Mouse (Mus musculus) WW6 (cell line): Measurements from ENCODE around the gene Olfr282.
"Not testable (repeated sequence)": the region's sequence is repeated elsewhere in the genome, so short reads cannot be mapped to it uniquely, and the experiment has no call there.

Source experiments
- DNase-seq: peaks from one replicate; pipeline ENCODE4 v3.0.0-alpha.2; 2013; ENCODE audit warnings: low read depth, low spot score

Olfr282 gene

DNA sequence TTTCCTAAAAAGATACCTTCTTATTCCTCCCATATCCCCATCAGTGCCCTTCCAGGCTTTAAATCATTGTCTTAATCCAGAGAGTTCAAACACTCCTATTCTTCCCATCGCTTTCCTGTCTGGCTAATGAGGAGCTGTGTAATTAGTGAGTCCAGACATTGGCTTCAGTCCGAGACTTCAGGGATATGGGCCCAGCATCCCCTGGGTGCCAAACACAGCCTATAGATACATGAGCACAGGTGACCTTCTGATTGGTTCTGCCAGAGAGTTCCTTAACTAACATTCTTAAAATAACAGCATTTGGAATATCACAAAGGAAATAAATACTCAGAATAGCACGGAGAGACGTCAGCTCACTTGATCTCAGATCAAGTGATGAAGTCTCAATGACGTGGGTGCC is at the start of gene Olfr282:
TSS of gene Olfr282 (plus strand) at position 301 of the 400 bp plus-strand sequence.
- not testable (repeated sequence) for DNase-seq

DNA sequence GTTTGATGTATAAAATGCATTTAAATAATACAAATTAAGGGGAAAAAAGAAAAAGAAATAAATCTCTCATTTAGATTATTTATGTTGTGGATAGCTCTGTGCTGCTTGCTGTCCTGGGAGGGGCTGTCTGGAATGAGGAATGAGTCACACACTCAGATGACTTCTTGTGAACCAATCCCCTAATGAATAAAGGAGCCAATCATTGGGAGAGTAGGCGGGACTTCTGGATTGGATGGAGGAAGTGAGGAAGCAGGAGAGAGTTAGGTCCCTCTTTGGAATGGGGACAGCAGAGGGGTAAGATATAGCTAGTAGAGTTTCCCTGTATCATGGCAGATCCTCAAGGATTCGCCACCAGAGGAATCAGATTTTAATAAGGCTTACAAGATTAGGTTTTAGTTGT is 43.4 kb upstream of the Olfr282 start:
- no peak for DNase-seq

DNA sequence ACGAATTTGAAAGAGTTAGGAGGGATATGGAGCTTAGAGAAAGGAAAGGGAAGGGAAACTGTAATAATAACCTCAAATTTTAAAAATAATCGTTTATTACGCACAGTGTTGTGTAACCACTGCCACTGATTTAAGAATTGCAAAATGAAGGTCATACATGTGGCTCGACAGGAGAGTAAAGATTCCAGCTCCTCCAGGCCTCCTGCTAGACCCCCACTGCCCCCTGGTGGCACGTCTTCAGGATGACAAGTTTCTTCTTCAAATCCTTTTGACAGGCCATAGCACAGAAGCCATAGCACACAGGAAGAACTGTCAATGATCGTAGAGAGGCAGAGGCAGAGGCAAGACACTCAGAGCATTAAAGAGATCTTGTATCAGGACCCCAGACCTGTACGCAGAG is 41.2 kb upstream of the Olfr282 start:
- DNase-seq = peak; percentile 43

DNA sequence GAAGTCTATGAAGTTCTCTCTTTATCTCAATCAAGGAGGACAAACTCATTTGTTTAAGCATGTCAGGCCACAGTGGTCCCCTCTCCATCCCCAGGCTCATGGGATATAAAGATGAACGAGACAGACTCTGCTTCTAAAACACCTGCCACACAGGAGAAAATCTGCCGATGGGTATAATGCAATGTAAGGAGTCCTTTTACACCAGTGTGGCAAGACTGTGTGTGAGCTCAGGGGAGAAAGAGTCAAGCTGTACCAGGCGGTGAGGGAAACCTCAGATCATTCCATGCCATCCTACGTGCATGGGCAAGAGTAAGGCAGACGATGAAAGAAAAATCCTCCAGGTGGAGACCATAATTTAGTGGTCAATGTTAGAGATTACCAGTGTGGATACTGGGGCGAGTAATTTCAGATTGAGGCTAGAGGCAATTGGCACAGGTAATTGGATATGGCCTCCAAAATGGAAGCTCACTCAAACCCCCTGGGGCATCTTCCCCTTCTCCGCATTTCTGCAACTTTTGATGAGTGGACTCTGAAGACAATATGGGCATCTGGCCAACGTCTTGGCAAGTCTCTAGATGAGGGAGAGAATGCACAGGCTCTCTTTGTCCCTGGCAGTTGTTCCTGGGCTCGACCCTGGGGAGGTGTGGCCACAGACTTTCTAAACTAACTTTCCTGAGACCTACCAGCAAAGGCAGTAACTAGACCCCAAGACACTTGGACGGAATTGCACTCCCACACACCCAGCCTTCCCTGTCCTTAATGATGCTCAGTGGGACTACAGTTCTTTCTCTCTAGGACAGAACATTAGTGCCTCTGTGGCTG is 39.7 kb upstream of the Olfr282 start:
- DNase-seq = no peak

DNA sequence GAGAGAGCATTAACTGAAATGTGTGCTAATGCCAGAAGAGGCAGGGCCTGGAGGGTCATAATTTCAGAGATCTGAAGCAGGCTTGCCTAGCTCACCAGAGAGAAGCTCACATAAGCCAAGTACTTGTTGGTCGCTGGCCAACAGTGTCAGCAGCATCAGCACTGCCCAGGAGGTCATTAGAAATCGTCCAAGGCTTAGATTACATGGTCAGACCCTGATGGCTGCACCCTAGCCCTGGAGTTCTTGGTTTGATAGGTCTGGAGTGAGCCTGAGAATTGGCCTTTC is 39.2 kb upstream of the Olfr282 start:
- no peak for DNase-seq

DNA sequence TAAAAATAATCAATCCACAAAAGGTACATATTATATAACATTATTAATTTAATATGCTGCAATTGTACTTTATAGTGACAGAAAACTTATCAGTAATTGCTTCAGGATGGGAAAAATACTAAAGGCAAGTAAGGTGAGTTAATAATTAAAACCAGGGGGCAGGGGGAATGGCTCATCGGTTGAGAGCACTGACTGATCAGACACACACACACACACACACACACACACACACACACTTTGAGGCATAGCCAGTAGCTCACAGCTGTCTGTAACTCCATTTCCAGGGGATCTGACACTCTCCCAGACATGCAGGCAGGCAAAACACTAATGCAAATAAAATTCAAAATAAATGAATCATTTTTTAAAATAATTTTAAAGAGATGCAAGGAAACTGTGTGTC is 33.9 kb upstream of the Olfr282 start:
- DNase-seq = no peak

DNA sequence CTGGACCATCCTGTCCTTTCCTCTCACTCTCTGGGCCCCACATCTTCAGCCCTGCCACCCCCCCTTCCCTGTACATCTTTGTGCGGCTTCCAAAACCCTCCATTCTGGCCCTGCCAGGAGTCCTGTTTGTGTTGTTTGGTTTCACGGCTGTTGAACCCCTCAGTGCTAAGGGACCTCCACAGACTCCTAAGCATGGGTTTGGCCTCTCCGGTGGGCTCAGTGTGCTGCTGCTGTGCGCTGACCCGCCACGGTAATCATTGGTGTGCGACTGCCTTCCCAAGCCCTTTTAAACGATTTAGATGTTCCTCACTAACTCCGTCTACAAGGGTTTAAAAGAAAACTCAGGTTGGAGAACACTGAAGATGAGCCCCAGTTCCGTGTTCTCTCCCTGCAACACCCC is 28.7 kb upstream of the Olfr282 start:
- DNase-seq = no peak

DNA sequence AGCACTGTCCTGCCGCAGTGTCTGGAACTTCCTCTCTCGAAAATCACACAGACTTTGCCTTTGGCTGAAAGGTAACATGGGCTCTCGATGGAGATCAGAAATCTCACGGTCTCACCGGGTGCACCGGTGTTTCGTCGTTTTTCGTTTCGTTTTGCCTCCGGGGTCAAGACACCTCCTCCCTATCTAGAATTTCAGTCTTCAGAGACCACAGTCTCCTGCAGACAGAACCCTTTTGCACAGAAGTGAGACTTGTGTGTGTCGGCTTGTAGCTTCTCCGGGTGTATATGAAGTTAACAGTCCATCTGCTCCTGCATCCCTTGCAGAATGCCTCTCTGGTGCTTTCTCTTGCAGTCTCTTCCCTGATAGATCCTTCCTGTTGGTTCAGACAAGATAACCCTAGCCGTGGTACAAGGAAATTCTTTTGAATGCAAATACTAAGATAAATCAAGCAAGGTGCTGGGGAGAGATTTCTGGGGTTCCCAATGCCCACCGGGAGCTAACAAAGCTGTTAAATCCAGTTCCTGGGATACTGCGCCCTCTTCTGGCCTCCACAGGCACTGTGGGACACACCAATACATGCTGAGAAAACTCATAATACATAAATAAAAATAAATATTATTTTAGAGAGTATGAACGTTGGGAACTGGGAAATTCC is 22.5 kb upstream of the Olfr282 start:
- DNase-seq = no peak

DNA sequence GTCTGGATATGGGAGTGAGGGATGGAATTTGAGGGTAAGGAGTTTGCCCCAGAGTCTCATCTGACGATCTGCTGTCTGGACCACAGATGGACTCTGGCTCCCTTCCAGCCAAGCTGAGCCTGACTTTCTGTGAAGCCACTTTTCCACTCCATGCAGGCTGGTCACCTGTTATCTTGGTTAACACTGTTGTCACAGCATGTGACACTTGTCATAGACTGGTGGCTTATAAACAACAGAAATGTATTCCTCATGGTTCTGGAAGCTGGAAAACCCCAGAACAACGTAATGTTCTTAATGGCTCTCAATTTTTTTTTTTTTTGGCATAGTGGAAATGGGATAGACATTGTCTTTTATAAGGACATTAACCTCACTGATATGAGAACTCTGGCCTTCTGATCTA is 21.4 kb upstream of the Olfr282 start:
- no peak for DNase-seq

DNA sequence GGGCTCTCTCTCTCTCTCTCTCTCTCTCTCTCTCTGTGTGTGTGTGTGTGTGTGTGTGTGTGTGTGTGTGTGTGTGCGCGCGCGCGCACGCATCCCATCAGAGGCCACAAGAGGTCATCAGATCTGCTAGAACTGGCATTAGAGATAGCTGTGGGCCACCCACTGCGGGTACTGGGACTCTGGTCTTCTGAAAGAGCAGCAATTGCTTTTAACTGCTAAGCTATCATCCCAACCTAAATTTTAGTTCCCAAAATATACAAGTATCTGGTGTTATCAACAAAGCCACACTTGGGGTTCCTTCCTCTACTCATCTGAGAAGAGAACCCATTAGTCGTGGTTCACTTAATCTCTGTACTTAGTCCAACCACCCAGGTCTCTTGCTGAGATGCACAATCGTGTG is 20.8 kb upstream of the Olfr282 start:
- no peak for DNase-seq

DNA sequence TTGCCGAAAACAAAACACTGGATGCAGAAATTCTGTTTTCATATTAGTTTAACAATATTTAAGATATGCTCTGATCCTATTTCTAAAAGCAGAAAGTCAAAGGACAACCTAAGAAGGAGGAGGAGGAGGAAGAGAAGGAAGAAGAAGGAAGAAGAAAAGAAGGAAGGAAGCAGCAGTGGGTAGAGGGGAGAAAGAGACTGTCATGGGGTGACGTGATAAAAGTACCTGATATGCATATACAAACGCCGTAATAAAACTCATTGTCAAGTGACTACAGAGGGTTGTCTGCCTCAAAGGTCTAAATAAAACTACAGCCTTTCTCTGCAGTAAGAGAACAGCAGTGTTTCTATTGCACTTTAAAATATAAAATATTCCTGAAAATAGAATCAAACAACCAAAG is 15.0 kb upstream of the Olfr282 start:
- no peak for DNase-seq

DNA sequence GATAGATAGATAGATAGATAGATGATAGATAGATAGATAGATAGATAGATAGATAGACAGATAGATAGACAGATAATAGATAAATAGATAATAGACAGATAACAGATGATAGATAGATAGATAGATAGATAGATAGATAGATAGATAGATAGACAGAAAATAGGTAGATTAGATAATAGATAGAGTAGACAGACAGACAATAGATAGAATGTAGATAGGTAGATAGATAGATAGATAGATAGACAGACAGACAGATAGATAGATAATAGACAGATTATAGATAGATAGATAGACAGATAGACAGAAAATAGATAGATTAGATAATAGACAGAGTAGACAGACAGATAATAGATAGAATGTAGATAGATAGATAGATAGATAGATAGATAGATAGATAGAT is 14.2 kb upstream of the Olfr282 start:
- not testable (repeated sequence) for DNase-seq

DNA sequence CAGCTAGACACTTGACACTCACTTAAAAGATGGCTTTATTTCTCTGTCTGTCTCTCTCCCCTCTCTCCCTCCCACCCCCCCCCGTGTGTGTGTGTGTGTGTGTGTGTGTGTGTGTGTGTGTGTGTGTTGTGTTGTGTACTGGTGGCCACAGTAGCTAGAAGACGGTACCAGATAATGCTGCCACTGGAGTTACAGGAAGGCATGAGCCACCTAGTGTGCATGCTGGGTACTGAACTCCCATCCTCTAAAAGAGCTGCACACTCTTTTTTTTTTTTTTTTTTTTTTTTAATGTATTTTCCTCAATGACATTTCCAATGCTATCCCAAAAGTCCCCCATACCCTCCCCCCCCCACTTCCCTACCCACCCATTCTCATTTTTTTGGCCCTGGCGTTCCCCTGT is 13.7 kb upstream of the Olfr282 start:
- DNase-seq = not testable (repeated sequence)

DNA sequence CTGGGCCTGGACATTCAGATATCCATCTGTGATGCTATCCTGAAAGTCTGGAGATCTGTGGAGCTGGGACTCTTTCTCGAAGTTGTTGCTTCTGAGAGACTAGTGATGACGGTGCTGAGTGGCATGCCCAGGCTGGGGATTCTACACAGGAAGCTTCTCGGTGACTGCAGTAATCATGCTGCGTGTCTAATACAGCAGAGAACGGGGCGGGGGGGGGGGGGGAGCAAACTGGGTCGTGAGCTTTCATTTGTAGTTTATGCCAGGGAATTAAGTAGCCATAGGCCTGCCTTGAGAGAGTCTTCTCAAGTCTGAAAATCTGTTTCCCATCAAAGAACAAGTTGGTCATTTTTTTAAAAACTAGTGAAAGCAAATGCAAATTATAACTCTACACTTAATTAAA is 12.9 kb upstream of the Olfr282 start:
- DNase-seq = no peak

DNA sequence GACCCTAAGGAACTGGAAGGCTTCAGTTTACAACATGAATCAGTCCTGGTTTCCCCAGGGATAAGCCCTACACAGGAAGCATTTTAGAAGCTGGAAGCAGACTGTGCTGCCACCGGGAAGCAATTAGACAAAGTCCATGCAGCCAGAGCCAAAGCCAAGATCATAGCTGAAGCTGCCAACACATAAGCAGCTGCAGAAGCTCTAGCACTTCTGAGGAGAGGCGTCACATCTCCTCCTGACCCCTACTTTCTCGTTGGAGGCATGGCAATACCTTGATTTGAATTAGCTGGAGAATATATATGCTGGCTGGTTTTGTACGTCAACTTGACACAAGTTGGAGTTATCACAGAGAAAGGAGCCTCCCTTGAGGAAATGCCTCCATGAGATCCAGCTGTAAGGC is 10.1 kb upstream of the Olfr282 start:
- no peak for DNase-seq

DNA sequence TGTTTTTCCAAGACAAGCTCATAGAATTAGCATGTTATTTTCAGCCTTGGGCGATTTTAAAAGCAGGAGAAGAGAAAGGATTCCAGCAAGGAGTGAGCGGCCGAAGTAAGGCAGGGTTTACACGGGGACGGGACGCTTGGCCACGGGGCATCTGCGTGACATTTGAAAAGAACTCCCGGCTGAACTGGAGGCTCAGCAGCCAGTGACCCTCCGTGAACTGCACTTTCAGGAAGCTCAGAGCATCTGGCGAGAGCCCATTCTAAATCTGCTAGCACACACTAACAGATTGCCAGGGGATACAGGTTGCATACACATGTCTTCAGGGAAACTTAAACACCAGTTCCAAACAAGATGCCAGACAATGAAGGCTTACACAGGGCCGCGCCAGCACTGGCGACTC is 6.7 kb upstream of the Olfr282 start:
- DNase-seq = no peak

DNA sequence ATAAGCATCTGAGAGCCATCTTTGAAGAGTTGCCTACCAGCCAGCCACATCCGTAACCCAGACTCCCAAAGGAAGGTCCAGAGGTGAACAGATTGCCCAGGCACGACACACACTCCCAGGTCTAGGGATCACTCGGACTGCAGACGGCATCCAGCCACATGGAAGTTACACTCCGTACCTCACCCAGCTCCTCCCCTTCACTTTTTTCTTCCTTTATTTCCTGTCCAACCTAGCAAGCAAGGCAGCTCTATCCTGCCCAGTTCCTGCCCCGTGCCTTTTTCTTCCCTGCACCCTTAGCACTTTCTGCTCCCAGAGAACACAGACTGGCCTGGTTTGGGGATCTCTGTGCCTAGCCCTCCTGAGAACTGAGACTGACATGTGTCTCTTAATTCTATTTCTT is 6.3 kb upstream of the Olfr282 start:
- DNase-seq = no peak

DNA sequence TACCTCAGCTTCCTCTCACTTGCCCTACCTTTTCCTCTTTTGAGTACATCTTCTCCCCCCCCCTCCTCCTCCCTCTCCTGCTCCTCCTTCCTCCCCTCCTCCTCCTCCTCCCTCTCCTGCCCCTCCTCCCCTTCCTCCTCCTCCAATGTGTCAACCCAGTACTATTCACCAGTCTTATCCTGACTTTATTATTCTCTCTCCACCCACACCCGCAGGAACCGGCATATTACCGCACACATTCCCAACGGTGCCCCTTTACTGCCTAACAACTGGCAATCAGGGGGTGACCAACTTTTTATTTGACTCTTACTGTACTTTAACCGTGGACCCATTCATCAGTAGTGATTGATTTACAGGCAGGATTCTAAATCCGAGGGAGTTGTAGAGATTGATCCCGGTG is 5.8 kb upstream of the Olfr282 start:
- no peak for DNase-seq

DNA sequence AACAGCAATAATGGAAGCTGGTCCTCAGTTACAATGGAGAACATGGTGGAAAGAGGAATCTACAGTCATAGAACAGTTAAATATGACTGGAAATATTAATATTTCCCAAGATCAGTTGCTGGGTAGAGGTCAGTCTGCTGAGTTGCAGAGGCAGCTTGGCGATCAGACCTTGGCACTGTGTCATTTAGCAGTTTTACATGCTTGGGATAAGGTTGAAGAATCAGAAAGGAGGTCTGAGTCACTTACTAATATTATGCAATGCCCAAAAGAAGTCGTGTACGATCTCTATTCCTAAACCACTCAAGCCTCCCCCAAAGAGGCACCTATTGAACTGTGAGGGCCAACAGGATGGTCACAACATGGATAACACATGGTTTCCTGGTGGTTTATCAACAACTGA is 13.5 kb downstream of the Olfr282 start:
- DNase-seq = no peak

DNA sequence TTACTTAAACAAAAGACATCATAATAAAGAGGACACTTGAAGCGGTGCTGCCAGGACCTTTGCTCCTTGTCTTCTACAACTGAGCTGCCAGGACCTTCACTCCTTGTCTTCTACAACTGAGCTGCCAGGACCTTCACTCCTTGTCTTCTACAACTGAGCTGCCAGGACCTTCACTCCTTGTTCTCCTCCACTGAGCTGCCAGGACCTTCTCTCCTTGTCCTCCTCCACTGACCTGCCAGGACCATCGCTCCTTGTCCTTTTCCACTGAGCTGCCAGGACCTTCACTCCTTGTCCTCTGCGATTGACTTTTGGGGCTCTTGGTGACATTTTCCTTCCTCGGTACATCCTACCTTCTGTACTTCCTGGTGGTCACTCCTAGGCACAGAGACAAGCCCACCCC is 17.5 kb downstream of the Olfr282 start:
- DNase-seq = no peak

DNA sequence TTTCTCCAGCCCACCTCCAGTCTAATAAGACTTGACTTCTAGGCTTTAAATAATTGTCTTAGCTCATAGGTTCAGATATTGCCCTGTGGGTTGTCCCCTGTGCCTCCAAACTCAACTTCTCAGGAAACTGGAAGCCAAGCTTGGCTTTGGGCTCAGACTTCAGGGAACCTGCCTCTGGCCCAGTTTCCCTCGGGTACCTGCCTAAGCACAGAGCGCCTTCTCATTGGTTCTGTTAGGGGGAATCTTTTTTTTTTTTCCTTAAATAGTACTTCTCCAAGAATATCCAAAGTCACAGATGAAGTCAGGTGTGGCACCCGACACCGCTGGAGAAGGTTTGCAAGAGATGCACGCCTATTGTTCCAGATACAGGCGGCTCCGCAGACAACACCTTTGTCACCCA is 21.3 kb downstream of the Olfr282 start, which contains the start of gene Olfr281:
TSS of gene Olfr281 (plus strand) at position 301 of the 400 bp plus-strand sequence.
- no peak for DNase-seq

DNA sequence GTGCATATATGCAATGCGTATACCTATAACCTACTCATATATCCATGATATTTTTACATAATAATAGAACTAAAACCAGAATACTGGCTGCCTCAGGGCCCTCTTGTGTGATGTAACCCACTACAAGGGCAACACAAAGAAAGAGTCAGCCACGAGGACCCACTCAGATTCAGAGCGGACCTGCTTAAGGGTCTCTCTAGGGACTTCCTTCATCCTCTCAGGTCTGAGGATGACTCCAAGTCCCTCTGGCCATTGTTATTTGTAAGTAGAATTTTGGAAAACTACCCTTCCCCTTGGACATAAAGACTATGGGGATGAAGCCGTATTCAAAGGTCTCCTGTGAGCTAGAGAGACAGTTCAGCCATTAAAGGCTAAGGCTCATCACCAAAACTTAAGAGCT is 38.6 kb downstream of the Olfr282 start, which contains the start of gene OR5BS1P:
TSS of gene OR5BS1P (plus strand) at position 301 of the 400 bp plus-strand sequence.
- DNase-seq = no peak

DNA sequence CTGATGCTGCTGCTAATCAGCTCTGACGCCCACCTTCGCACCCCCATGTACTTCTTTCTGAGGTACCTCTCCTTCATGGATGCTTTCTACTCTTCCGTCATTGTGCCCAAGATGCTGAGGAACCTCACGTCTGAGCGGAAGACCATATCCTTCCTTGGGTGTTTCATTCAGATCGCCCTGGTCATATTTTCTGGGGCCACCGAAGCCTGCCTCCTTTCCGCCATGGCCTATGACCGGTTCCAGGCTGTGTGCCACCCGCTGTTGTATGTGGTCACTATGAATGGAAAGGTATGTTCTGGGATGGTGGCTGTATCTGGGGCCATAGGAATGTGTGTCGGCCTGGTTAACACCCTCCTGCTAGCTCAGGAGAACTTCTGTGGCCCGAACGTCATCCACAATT is 40.5 kb downstream of the Olfr282 start:
- no peak for DNase-seq
